Mouse (Mus musculus) spleen, adult 2 months (tissue): ENCODE results near the gene H2afy.

Source experiments
- CTCF ChIP-seq: fragments of 200-500 bp; IDR thresholded peaks from 2 replicates; pipeline ENCODE4 v1.5.1; 2011; ENCODE audit warnings: mild to moderate bottlenecking, inconsistent platforms; ENCODE audit not compliant: insufficient read depth, insufficient read length, insufficient replicate concordance; ENCODE audit errors: extremely low read depth
- POLR2A ChIP-seq: fragments of 200-500 bp; IDR thresholded peaks from 2 replicates; pipeline ENCODE4 v1.6.1; 2011; ENCODE audit warnings: low read depth, low read length, inconsistent platforms

DNA sequence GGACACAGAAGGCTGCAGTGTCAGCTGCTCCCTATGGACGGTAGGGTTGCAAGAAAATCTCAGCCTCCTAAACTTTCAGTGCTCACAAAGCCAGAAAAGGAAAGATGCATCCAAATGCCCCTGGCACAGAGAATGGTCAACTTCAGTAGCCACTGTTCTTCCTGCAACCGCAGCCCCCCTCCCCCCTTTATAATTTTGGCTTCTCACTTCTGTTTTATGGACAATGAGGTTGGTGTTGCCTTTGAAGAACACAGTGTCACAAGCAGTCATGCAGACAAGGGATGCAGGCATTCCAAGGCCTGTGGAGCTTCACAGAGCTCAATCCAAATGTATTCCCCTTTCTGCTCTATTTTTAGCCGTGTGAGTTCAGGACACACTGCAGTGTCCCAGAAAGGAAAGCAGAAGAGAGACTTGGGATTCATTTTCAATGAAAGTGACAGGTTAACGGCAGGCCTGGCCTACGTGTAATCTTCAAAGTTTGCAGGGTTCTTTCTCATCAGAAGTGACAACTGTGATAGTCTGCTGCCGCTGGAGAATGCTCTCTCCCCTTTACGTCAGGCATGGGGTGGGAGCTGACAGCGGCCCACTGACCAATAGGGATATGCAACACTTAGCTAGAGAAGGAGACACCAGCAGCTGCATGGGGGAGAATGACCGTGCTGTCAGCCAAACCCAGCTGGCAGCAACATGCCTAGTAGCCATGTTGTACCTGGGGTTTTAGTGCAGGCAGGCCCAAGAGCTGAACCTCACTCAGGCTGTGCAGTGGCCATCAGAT is 18.0 kb downstream of the H2afy start:
- TF ChIP-seq CTCF (no peak), POLR2A (no peak)
